Mouse (Mus musculus) NIH3T3 (cell line): ENCODE data around the gene Sh3bp1.
A peak's percentile ranks its signal among the peaks of the same experiment; 100 is the strongest.

Source experiments
- DNase-seq: peaks from one replicate; pipeline ENCODE4 v3.0.0-alpha.2; 2012; ENCODE audit warnings: low read depth

Gene Sh3bp1

GRCm38 (mm10) chr15:78877810-78878390 lies 21.7 kb upstream of the Sh3bp1 start:
- peak; percentile 37 for DNase-seq

GRCm38 (mm10) chr15:78878792-78879516 lies 20.6 kb upstream of the Sh3bp1 start:
- peak; percentile 46 for DNase-seq

GRCm38 (mm10) chr15:78880432-78880831 lies 19.1 kb upstream of the Sh3bp1 start:
- no peak for DNase-seq

- no peak for DNase-seq
Observed at GRCm38 (mm10) chr15:78881828-78882227, 17.7 kb upstream of the Sh3bp1 start.

- no peak for DNase-seq
Observed at GRCm38 (mm10) chr15:78889401-78889853, 10.1 kb upstream of the Sh3bp1 start.

- DNase-seq: no peak
Observed at GRCm38 (mm10) chr15:78892440-78892839, 7.1 kb upstream of the Sh3bp1 start.

GRCm38 (mm10) chr15:78894726-78895125 lies 4.8 kb upstream of the Sh3bp1 start:
- no peak for DNase-seq

GRCm38 (mm10) chr15:78895741-78896140 lies 3.8 kb upstream of the Sh3bp1 start:
- no peak for DNase-seq

GRCm38 (mm10) chr15:78896149-78896548 lies 3.4 kb upstream of the Sh3bp1 start:
- DNase-seq: no peak

GRCm38 (mm10) chr15:78897488-78897887 lies 2.1 kb upstream of the Sh3bp1 start:
- DNase-seq: peak; percentile 29

- no peak for DNase-seq
Observed at GRCm38 (mm10) chr15:78898507-78899001, 1.0 kb upstream of the Sh3bp1 start.

GRCm38 (mm10) chr15:78899409-78899739 lies 194 bp upstream of the Sh3bp1 start, which contains the start of gene Gm49510:
Gene Gm49510, plus strand, starts transcription at chr15:78899667.
- no peak for DNase-seq

GRCm38 (mm10) chr15:78900585-78901421 lies 1.2 kb downstream of the Sh3bp1 start:
- DNase-seq: peak; percentile 28

- peak; percentile 32 for DNase-seq
Observed at GRCm38 (mm10) chr15:78901422-78901789, 1.8 kb downstream of the Sh3bp1 start.

GRCm38 (mm10) chr15:78903243-78903642 lies 3.7 kb downstream of the Sh3bp1 start:
- DNase-seq: peak; percentile 94

- DNase-seq: no peak
Observed at GRCm38 (mm10) chr15:78908399-78908798, 8.8 kb downstream of the Sh3bp1 start.

GRCm38 (mm10) chr15:78908982-78909381 lies 9.4 kb downstream of the Sh3bp1 start:
- DNase-seq: no peak

GRCm38 (mm10) chr15:78912040-78912439 lies 12.5 kb downstream of the Sh3bp1 start:
- DNase-seq: peak; percentile 61

- DNase-seq: peak; percentile 70
Observed at GRCm38 (mm10) chr15:78913632-78914090, 14.1 kb downstream of the Sh3bp1 start, which contains the start of gene Pdxp. Gene Pdxp, plus strand, starts transcription at chr15:78913919.

- no peak for DNase-seq
Observed at GRCm38 (mm10) chr15:78914091-78914822, 14.7 kb downstream of the Sh3bp1 start.

- no peak for DNase-seq
Observed at GRCm38 (mm10) chr15:78914823-78915659, 15.5 kb downstream of the Sh3bp1 start.
